Mouse (Mus musculus) left cerebral cortex, postnatal 14 days (tissue): ENCODE results near the gene Krt10. TPM values are rescaled to one million over a fixed set of nuclear protein-coding genes. Genes with fewer than 3 reads are reported as not detected.

Experiments used
- DNase-seq, 2 experiments: peaks; one replicate each; pipeline ENCODE4 v3.0.0; 2021 to 2022; ENCODE audit warnings: low spot score in 2 of 2, mixed read lengths in 1 of 2
- intact Hi-C: fragments of 180-260 bp; cut with DNase I; formaldehyde crosslinking; loops from one replicate; pipeline ENCODE4 v1.15.1; 2025
- total RNA-seq, 2 experiments: library from RNA; stranded (reverse); gene quantifications; 2 replicates each; pipeline ENCODE4 v1.2.3; 2021

Krt10 gene
- total RNA-seq, 2 experiments from 2014 or later, result 12.2 to 13.8 TPM

DNA sequence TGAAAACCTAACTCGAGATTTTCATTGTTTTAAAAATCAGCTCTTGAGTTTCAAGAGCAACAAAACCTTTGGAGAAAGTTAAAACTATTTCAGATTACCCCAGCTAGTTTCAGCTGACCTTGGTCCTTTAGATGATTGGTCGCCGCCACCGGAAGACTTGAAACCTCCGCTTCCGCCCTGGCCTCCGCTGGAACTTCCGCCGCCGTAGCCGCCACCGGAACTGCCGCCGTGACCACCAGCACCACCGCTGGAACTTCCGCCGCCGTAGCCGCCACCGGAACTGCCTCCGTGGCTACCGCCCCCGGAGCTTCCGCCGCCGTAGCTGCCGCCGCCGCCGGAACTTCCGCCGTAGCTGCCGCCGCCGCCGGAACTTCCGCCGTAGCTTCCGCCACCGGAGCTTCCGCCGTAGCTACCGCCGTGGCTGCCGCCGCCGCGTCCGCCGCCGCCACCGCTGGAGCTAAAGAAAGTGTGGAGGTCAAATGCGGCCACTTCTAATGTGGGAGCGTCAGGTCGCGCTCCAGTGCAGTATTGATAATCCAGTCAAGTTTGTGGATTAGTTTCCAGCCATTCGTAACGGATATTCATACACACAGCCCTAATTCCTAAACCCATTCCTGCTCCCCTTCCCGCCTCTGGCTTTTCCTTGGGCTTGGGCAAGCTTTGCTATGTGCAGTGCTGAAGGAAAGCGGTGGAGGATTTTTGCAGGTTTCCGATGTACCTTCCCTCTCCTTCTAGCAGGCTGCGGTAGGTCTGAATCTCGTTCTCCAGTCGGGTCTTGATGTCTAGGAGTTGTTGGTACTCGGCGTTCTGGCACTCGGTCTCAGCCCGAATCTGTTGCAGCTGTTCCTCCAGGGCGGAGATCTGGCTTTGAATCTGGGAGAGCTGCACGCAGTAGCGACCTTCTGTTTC, 3.1 kb downstream of the Krt10 start:
- DNase-seq, result peak; percentile 86 to 88
- intact Hi-C loops, result loop anchor here (10.0 kb wide), 1 partner anchor 779 kb away; no protein-coding TSS in a partner anchor

DNA sequence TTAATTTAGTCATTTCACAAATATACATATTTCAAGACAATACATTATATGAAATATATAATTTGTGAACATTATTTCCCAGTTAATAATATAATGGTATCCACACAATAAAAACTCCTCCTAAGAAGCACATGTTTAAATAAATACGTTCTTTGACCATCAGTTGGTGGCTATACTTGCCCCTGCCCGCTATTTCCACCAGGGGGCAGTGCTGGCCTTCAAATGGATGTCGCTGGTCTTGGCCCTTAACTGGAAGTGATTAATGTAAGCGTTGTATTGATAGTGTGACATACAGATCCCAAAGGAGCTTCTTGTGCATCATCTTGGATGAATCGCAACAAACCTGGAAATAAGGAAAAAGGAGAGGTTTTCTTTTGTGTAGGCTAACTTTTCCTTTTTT, 9.6 kb downstream of the Krt10 start:
- intact Hi-C loops, result loop anchor here (1.0 kb wide), 1 partner anchor 84 kb away; no protein-coding TSS in a partner anchor
- peak; percentile 73 to 83 for DNase-seq

DNA sequence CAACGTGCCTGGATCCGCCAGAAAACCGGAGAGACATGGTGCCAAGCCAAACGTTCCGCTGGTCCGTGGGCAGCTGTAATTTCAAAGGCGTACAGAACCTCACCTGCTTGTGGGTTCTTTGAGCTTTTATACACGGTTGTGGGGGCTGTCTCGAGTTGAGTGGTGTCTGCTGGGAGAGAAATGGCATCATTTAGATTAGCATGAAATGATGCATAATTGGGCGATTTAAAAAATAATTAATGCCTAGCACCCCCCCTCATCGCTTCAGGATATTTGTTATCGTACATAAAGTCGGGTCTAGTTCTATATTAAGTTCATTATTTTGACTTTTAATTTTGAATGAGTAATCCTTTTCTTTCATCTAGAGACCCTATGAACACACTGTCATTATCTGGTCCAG, 14.4 kb downstream of the Krt10 start, which contains the start of gene Krt28:
Gene Krt28 (minus strand): TSS at position 101 of the 400 bp plus-strand sequence.
- intact Hi-C loops, result no loop called here

DNA sequence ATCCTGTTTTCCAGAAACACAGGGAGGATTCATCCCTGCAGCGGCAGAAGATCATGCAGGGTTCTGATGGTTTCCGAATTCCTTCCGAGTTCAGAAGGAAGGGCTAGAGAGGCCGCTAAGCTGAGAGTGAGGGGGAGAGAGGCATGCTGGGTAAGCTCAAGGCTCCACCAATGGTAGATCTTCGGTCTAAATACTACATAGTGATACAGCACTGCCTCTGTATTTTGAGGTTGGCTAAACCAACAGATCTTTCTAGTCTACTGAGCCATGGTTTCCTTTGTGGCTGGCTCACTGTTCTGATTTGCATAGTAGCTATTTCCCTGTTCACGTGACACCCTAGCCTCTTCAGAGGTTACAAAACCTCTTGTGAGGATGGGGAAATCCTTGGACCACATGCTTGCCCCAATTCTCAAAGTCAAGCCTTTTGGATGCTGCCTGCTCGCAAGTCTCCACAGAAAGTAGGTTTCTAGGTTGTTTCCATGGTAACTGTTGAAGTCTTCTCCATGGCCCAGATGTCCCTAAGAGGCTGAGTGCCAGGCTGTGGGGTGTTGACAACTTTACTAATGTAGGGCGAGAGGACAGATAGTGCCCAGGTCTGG, 19.2 kb downstream of the Krt10 start:
- intact Hi-C loops, result loop anchor here (5.0 kb wide), 1 partner anchor 58 kb away; no protein-coding TSS in a partner anchor
- DNase-seq, result peak; percentile 55 to 89

More for the DNA sequence above, 14.4 kb downstream of the Krt10 start, which contains the start of gene Krt28:
- no peak for DNase-seq

DNA sequence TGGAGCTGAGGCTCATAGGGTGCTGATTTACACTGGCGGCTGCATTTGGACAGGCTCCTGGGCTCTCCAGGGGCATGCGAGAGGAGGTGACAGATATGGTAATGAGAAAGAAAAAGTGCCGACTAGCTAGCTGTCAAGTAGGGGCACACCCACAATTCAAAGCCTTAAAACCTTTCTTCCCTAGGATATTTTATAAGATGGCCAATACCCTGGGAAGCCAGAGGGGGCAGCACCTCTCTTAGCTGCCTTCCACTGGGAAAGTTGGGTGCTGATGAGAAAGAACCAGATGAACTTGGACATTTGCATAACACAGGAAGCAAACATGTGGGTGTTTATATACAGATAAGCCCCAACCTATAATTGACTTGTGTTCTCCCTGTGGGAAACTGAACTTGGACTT, 19.9 kb downstream of the Krt10 start:
- intact Hi-C loops, result loop anchor here (5.0 kb wide), 1 partner anchor 57 kb away; no protein-coding TSS in a partner anchor
- DNase-seq, result peak in 1 of 2 experiments; percentile 59

DNA sequence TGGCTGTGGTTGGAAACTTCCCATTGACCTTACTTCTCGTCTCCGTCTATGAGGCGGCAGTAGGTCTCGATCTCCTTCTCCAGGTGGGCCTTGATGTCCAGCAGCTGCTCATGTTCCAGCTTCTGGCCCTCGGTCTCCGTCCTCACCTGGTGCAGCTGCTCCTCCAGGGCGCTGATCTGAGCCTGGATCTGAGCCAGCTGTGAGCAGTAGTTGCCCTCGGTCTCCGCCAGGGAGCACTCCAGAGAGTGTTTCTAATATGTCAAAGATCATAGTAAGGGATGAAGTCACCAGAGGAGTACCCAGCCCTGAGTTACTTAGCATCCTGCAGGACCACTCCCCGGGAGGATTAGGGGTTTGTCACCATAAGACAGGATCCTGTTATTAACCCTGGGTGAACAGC, 22.4 kb downstream of the Krt10 start:
- intact Hi-C loops, result loop anchor here (5.0 kb wide), 1 partner anchor 54 kb away; no protein-coding TSS in a partner anchor
- DNase-seq, result peak in 1 of 2 experiments; percentile 24

DNA sequence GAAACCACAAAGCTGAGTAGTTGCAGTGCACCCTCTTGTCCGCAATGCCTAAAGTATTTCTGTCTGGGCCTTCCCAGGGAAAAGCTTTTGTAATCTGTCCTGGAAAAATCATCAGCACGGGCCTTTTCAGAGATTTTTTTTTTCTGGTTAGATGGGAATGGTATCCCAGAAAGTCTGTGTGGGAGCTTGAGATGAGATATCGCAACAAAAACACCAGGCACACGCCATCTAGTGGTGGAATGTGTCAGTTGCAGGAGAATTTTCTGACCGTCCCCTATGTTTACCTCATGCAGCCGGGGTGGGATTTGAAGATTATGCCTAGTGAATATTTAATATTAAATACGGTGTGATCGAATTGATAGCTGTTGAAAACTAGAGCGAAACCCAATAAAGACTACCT, 24.8 kb downstream of the Krt10 start:
- DNase-seq, result peak; percentile 59 to 61
- intact Hi-C loops, result no loop called here

DNA sequence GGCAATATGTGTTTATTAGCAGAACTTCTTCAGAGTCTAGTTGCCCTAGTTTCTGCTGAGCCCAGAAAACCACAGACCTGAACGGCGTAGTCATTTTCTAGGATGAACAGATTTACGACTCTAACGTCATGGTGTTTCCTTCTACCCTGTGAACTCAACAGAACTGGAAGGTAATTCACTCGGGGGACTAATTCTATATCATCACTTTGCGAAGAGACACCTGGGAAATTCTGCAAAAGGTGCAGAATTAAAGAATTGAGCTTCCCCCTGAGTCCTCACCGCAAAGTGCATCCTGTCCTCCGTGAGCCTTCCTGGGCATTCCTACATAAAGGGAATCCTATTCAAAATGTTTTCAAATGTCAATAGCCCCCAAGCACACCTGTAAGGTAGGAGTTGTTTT, 27.7 kb downstream of the Krt10 start:
- DNase-seq, result no peak
- intact Hi-C loops, result no loop called here

DNA sequence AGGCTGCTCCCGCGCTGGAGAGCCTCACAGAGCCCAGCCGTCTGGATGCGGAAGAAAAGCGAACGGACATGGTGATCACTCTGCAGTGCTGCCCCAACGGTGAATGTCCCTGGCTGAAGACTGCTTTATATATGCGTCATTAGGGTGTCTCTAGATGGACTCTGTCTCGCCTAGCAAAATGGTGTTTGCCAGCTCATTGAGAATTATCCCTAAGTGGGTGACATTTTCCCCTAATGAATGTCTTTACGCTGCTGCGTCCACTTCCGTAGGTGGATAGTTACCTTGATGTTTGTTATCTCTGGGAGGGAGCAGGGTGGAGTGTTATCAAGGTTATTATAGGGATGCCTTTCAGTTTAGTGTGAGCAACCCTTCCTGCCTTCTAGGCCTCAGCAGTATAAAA, 38.2 kb downstream of the Krt10 start, which contains the start of gene Krt27:
Gene Krt27 (minus strand): TSS at position 101 of the 400 bp plus-strand sequence.
- intact Hi-C loops, result no loop called here
- DNase-seq, result no peak

DNA sequence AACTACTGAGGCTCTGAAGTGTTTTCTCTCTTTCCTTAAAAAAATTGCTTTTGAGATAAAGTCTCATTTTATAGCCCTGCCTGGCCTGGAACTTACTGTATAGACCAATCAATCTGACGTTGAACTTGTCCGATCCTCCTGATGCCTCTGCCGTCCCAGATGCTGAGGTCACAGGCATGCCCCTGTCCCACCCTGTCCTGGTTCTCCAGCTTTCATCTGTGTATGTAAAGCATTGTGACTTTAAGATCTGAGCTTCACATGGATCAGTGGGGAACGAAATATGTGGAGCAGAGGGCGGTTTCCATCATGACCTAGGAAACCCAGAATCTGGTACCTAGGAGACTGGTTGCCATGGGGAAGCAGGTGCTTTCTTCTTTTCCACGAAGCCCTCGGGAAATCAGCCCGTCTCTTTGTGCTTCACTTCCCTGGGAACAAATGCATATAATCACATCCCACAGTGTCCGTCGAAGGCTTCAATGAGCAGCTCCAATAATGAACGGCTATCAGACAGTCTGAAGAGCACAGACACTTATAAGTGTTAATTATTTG, 49.8 kb downstream of the Krt10 start:
- intact Hi-C loops, result no loop called here
- no peak for DNase-seq

DNA sequence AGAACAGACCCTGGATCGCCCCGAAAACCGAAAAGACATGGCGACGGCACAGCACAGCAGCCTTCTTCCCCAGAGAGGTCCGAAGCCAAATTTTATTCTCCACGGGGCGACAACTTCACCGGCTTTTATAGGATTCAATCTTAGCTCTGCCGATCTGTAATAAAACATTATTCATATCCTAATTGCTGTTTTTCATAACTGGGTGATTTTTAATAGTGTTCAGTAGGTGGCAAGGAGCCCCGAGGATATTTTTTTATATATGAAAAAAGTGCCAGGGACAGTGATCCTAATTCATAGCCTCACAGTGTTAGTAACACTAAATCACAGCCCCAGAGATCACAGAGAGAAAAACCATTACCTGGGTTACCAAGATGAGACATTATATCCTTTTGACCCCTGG, 51.3 kb downstream of the Krt10 start, which contains the start of gene Krt26:
Gene Krt26 (minus strand): TSS at position 101 of the 400 bp plus-strand sequence.
- intact Hi-C loops, result no loop called here
- no peak for DNase-seq

Other genes starting within 250 kb of the Krt10 start
- gene Ccr7, start 234.3 kb downstream of the Krt10 start, total RNA-seq, result not detected
- 10 to 100 TPM; 67.1 to 73.7 TPM for gene Smarce1, start 158.3 kb downstream of the Krt10 start, total RNA-seq
- 10 to 100 TPM; 27.7 to 30.0 TPM for gene Krt222, start 145.3 kb downstream of the Krt10 start, total RNA-seq
- not detected for gene Krt24, start 104.1 kb downstream of the Krt10 start, total RNA-seq
- gene Krt25, start 66.4 kb downstream of the Krt10 start, total RNA-seq, result not detected
- under 1 TPM; 0.13 to 0.17 TPM for gene Krt26, start 51.4 kb downstream of the Krt10 start, total RNA-seq
- gene Krt27, start 38.3 kb downstream of the Krt10 start, total RNA-seq, result not detected
- gene Krt28, start 14.5 kb downstream of the Krt10 start, total RNA-seq, result under 1 TPM; 0.22 to 0.34 TPM
- gene Krt12, start 32.9 kb upstream of the Krt10 start, total RNA-seq, result 1 to 10 TPM; 8.5 to 9.7 TPM
- gene Krt20, start 48.8 kb upstream of the Krt10 start, total RNA-seq, result not detected
- not detected for gene Krt23, start 103.8 kb upstream of the Krt10 start, total RNA-seq
- gene Krt39, start 132.0 kb upstream of the Krt10 start, total RNA-seq, result not detected
- gene Krt40, start 153.8 kb upstream of the Krt10 start, total RNA-seq, result not detected
- gene Krtap3-3, start 161.5 kb upstream of the Krt10 start, total RNA-seq, result not detected
- not detected for gene Krtap3-2, start 167.5 kb upstream of the Krt10 start, total RNA-seq
- gene Gm11939, start 170.1 kb upstream of the Krt10 start, total RNA-seq, result not detected
- gene Krtap3-1, start 177.3 kb upstream of the Krt10 start, total RNA-seq, result not detected
- not detected for gene Krtap1-5, start 191.7 kb upstream of the Krt10 start, total RNA-seq
- not detected for gene Krtap1-4, start 194.3 kb upstream of the Krt10 start, total RNA-seq
- gene Krtap1-3, start 202.0 kb upstream of the Krt10 start, total RNA-seq, result not detected
- gene Krtap9-3, start 208.7 kb upstream of the Krt10 start, total RNA-seq, result not detected
- not detected for gene Gm11938, start 213.9 kb upstream of the Krt10 start, total RNA-seq
- not detected for gene Gm11937, start 220.8 kb upstream of the Krt10 start, total RNA-seq
- not detected for gene Krtap2-4, start 225.5 kb upstream of the Krt10 start, total RNA-seq
- not detected for gene Gm11562, start 231.1 kb upstream of the Krt10 start, total RNA-seq
- gene Krtap4-1, start 238.9 kb upstream of the Krt10 start, total RNA-seq, result not detected
- not detected for gene Krtap4-2, start 245.7 kb upstream of the Krt10 start, total RNA-seq